ENCODE assay signal across 19 mouse cellular contexts in genomic region chr17:29055586-29055985, GRCm38 (mm10). TPM values are rescaled to one million over a fixed set of nuclear protein-coding genes. Genes with fewer than 3 reads are reported as not detected.
DNase-seq lines count a peak whose midpoint lies in the region; ATAC-seq and TF ChIP-seq lines count a peak whose summit lies in the region.
"Had no signal": no experiment of that assay in that cellular context is flagged by ENCODE, and none has a peak within 500 bp of the region (broad histone marks: within the 10 kb centered on the region; RNA-seq: fewer than 3 reads in every experiment).

No protein-coding gene starts in this region.

- peaks cover 15% of the 10 kb centered on the region for H3K4me1 ChIP-seq in heart, postnatal 0 days (ENCODE audit: control insufficient read depth, insufficient read depth)
- H3K4me1 ChIP-seq in megakaryocyte, embryonic 14.5 days = peaks cover 89% of the 10 kb centered on the region

- no peak for DNase-seq in gastrocnemius, adult 2 months
- no peak for DNase-seq in gastrocnemius, postnatal 14 days
- DNase-seq in heart, postnatal 0 days (ENCODE audit: low spot score) = peak; percentile 2
- DNase-seq in heart, adult 8-10 months (ENCODE audit: low spot score) = no peak
- DNase-seq in liver = no peak
- DNase-seq: adrenal gland, adult 8-10 months; adrenal gland, postnatal 36 days; cerebellum, adult 2 months; cerebellum, postnatal 10 days; forebrain, postnatal 0 days; gastrocnemius, postnatal 36 days; heart, postnatal 36 days had no signal

- H3K9me3 ChIP-seq in heart, postnatal 0 days (replicated peaks; ENCODE audit: control insufficient read depth, low read length) = no peaks in the 10 kb centered on the region
- H3K9me3 ChIP-seq in megakaryocyte, embryonic 14.5 days = no peaks in the 10 kb centered on the region
- H3K9me3 ChIP-seq: forebrain, embryonic 12.5 days; hindbrain, embryonic 15.5 days had no signal

- no peak for TF ChIP-seq EP300 in heart, postnatal 0 days (IDR thresholded peaks at IDR 0.05; ENCODE audit: low read depth)

- whole genome bisulfite sequencing in heart, postnatal 0 days = 63% methylated on average over 5 of the region's 5 CpGs

- ATAC-seq in heart, postnatal 0 days (ENCODE audit: insufficient read depth, low read depth) = no peak
- ATAC-seq in megakaryocyte, adult 5-6 weeks (ENCODE audit: poor library complexity, severe bottlenecking) = no peak
- ATAC-seq: forebrain, postnatal 0 days had no signal

- H3ac ChIP-seq in myocyte (ENCODE audit: control insufficient read depth, insufficient read length) = no peak overlapping the region

- TF ChIP-seq CTCF in gastrocnemius, adult 2 months (IDR thresholded peaks at IDR 0.05) = no peak
- TF ChIP-seq CTCF in heart, postnatal 0 days (IDR thresholded peaks at IDR 0.05; ENCODE audit: low read depth) = no peak

- no peaks in the 10 kb centered on the region for H3K27me3 ChIP-seq in heart, postnatal 0 days (ENCODE audit: control insufficient read depth, insufficient read depth, low read length)
- no peaks in the 10 kb centered on the region for H3K27me3 ChIP-seq in megakaryocyte, embryonic 14.5 days (replicated peaks)
- H3K27me3 ChIP-seq in myocyte (ENCODE audit: control insufficient read depth, insufficient read depth, insufficient read length) = no peaks in the 10 kb centered on the region
- H3K27me3 ChIP-seq: CH12.LX; forebrain, embryonic 12.5 days; hindbrain, embryonic 15.5 days had no signal

- intact Hi-C loops in gastrocnemius, adult 2 months (cut with DNase I) = no loop called here
- intact Hi-C loops in gastrocnemius, postnatal 14 days (cut with DNase I; ENCODE audit: low total_unique reads) = no loop called here

- no peak overlapping the region for H3K9ac ChIP-seq in heart, postnatal 0 days (replicated peaks; ENCODE audit: low read depth, low read length)
- H3K9ac ChIP-seq: forebrain, embryonic 12.5 days; forebrain, postnatal 0 days; hindbrain, embryonic 15.5 days had no signal

- H3K36me3 ChIP-seq in heart, postnatal 0 days (replicated peaks; ENCODE audit: control insufficient read depth, insufficient read depth, low read length) = no peaks in the 10 kb centered on the region
- peaks cover 57% of the 10 kb centered on the region for H3K36me3 ChIP-seq in megakaryocyte, embryonic 14.5 days (replicated peaks; ENCODE audit: low read length)
- H3K36me3 ChIP-seq in myocyte (ENCODE audit: control insufficient read depth, insufficient read depth) = no peaks in the 10 kb centered on the region
- H3K36me3 ChIP-seq: forebrain, embryonic 12.5 days; hindbrain, embryonic 15.5 days had no signal

- no peak overlapping the region for H3K4me3 ChIP-seq in gastrocnemius, adult 2 months
- H3K4me3 ChIP-seq in heart, postnatal 0 days (ENCODE audit: low read depth, low read length) = no peak overlapping the region
- H3K4me3 ChIP-seq in megakaryocyte, embryonic 14.5 days (replicated peaks) = peak overlapping the region; percentile 31
- no peak overlapping the region for H3K4me3 ChIP-seq in myocyte
- H3K4me3 ChIP-seq: forebrain, embryonic 12.5 days; hindbrain, embryonic 15.5 days had no signal

- H3K27ac ChIP-seq in gastrocnemius, adult 2 months = peak overlapping the region; percentile 57
- no peak overlapping the region for H3K27ac ChIP-seq in heart, postnatal 0 days (ENCODE audit: low read depth)
- H3K27ac ChIP-seq: forebrain, embryonic 12.5 days; hindbrain, embryonic 15.5 days had no signal

- H3K4me2 ChIP-seq in heart, postnatal 0 days (ENCODE audit: low read depth, low read length) = no peak overlapping the region
- peak overlapping the region; percentile 70 for H3K4me2 ChIP-seq in myocyte (ENCODE audit: low read depth)
- H3K4me2 ChIP-seq: forebrain, embryonic 12.5 days; hindbrain, embryonic 15.5 days had no signal

- no peaks in the 10 kb centered on the region for H3K79me2 ChIP-seq in myocyte (ENCODE audit: control insufficient read depth, insufficient read depth)

- peak; percentile 43 for TF ChIP-seq POLR2A in myocyte (IDR thresholded peaks at IDR 0.05; ENCODE audit: insufficient read length, low read depth)

TF ChIP-seq in myocyte, 11 proteins besides CTCF, POLR2A, EP300 and RAD21:
- no peak for TF ChIP-seq SRF (IDR thresholded peaks at IDR 0.05; ENCODE audit: control insufficient read depth, insufficient read length, low read depth)
- no peak for TF ChIP-seq MAX (IDR thresholded peaks at IDR 0.05; ENCODE audit: low read depth)
- TF ChIP-seq POLR2AphosphoS2 (IDR thresholded peaks at IDR 0.05; ENCODE audit: insufficient read length, low read depth) = peak; percentile 86
- peak in 1 of 3 experiments; percentile 32 for TF ChIP-seq MYOD1 (IDR thresholded peaks at IDR 0.05; ENCODE audit: control insufficient read depth in 1 of 3, insufficient read length in 2 of 3, low read depth in 2 of 3)
- peak in 1 of 3 experiments; percentile 53 for TF ChIP-seq MYOG (IDR thresholded peaks at IDR 0.05; ENCODE audit: control insufficient read depth in 1 of 3, insufficient read depth in 1 of 3, insufficient read length in 2 of 3, low read depth in 2 of 3)
- no peak for TF ChIP-seq E2F4 (IDR thresholded peaks at IDR 0.05; ENCODE audit: insufficient read depth)

RNA-seq across cellular contexts. Expression of gene Srsf3, which starts 23.2 kb away (rescaled TPM):
- total RNA-seq in gastrocnemius, adult 2 months (2021) = 10 to 100 TPM; 38.8 to 55.6 TPM
- 10 to 100 TPM; 50.7 to 52.3 TPM for total RNA-seq in gastrocnemius, postnatal 14 days (2021)
- 110 and 151 TPM in 2 replicates for total RNA-seq in heart, postnatal 0 days (2014; rRNA removed; ENCODE audit: low replicate concordance)
- 202 and 238 TPM in 2 replicates for polyA plus RNA-seq in heart, postnatal 0 days (2015; fragmentation: Nextera tagmentation; extraction: Ambion mirVana)
- 10 to 100 TPM; 52.6 to 73.3 (median 70.5) TPM for total RNA-seq in heart, adult 8-10 months (2022)
- polyA plus RNA-seq in megakaryocyte, embryonic 14.5 days (2012; ENCODE audit: insufficient read depth, low replicate concordance) = 27.5 and 103 TPM in 2 replicates
- 317 and 383 TPM in 2 replicates for total RNA-seq in megakaryocyte, adult 5-6 weeks (2015)
- total RNA-seq in megakaryocyte, adult 5-6 weeks (2017) = 479 and 534 TPM in 2 replicates
- polyA plus RNA-seq in myocyte (2012; fragmentation: generic; extraction: Trizol) = 98.2 TPM

RNA-seq across cellular contexts. Expression of gene Cdkn1a, which starts 35.2 kb away (rescaled TPM):
- total RNA-seq in gastrocnemius, adult 2 months (2021) = 100 to 1,000 TPM in 1 of 2 experiments, 10 to 100 TPM in 1; 32.6 to 103 TPM
- total RNA-seq in gastrocnemius, postnatal 14 days (2021) = 10 to 100 TPM; 24.1 to 70.7 TPM
- 16.7 and 42.8 TPM in 2 replicates for total RNA-seq in heart, postnatal 0 days (2014; rRNA removed; ENCODE audit: low replicate concordance)
- polyA plus RNA-seq in heart, postnatal 0 days (2015; fragmentation: Nextera tagmentation; extraction: Ambion mirVana) = 48.2 and 48.9 TPM in 2 replicates
- 10 to 100 TPM; 11.7 to 32.6 (median 22.3) TPM for total RNA-seq in heart, adult 8-10 months (2022)
- 228 and 253 TPM in 2 replicates for polyA plus RNA-seq in megakaryocyte, embryonic 14.5 days (2012; ENCODE audit: insufficient read depth, low replicate concordance)
- 19.9 and 22.6 TPM in 2 replicates for total RNA-seq in megakaryocyte, adult 5-6 weeks (2015)
- 3.7 and 5.8 TPM in 2 replicates for total RNA-seq in megakaryocyte, adult 5-6 weeks (2017)
- 2,069 TPM for polyA plus RNA-seq in myocyte (2012; fragmentation: generic; extraction: Trizol)

RNA-seq across cellular contexts. Expression of gene Stk38, which starts 47.8 kb away (rescaled TPM):
- total RNA-seq in gastrocnemius, adult 2 months (2021) = 10 to 100 TPM; 26.9 to 29.2 TPM
- total RNA-seq in gastrocnemius, postnatal 14 days (2021) = 10 to 100 TPM; 25.3 to 29.0 TPM
- 49.8 and 50.1 TPM in 2 replicates for total RNA-seq in heart, postnatal 0 days (2014; rRNA removed; ENCODE audit: low replicate concordance)
- polyA plus RNA-seq in heart, postnatal 0 days (2015; fragmentation: Nextera tagmentation; extraction: Ambion mirVana) = 53.7 and 57.3 TPM in 2 replicates
- total RNA-seq in heart, adult 8-10 months (2022) = 10 to 100 TPM; 26.4 to 31.4 (median 29.0) TPM
- 32.2 and 64.5 TPM in 2 replicates for polyA plus RNA-seq in megakaryocyte, embryonic 14.5 days (2012; ENCODE audit: insufficient read depth, low replicate concordance)
- total RNA-seq in megakaryocyte, adult 5-6 weeks (2015) = 312 and 327 TPM in 2 replicates
- 237 and 269 TPM in 2 replicates for total RNA-seq in megakaryocyte, adult 5-6 weeks (2017)
- 28.3 TPM for polyA plus RNA-seq in myocyte (2012; fragmentation: generic; extraction: Trizol)

RNA-seq across cellular contexts. Expression of gene Rab44, which starts 58.4 kb away (rescaled TPM):
- total RNA-seq in gastrocnemius, adult 2 months (2021) = under 1 TPM in 1 of 2 experiments, not detected in 1; 0.59 TPM
- 1 to 10 TPM; 1.2 to 1.6 TPM for total RNA-seq in gastrocnemius, postnatal 14 days (2021)
- total RNA-seq in heart, postnatal 0 days (2014; rRNA removed; ENCODE audit: low replicate concordance) = 2.0 TPM in 1 of 2 replicates, not detected in the other
- polyA plus RNA-seq in heart, postnatal 0 days (2015; fragmentation: Nextera tagmentation; extraction: Ambion mirVana) = 0.18 and 0.23 TPM in 2 replicates
- total RNA-seq in heart, adult 8-10 months (2022) = under 1 TPM in 3 of 4 experiments, not detected in 1; 0.12 to 0.75 (median 0.38) TPM
- polyA plus RNA-seq in megakaryocyte, embryonic 14.5 days (2012; ENCODE audit: insufficient read depth, low replicate concordance) = 3.4 and 22.3 TPM in 2 replicates
- total RNA-seq in megakaryocyte, adult 5-6 weeks (2015) = 52.2 and 62.4 TPM in 2 replicates
- 104 and 105 TPM in 2 replicates for total RNA-seq in megakaryocyte, adult 5-6 weeks (2017)
- polyA plus RNA-seq in myocyte (2012; fragmentation: generic; extraction: Trizol) = 6.8 TPM
- total RNA-seq: forebrain, postnatal 0 days had no signal
- polyA plus RNA-seq: forebrain, postnatal 0 days; hindbrain, embryonic 11.5 days had no signal
